Mouse (Mus musculus) fat pad, adult 2 months (tissue): Measurements from ENCODE around the gene Olfr1031.
"Not testable (repeated sequence)": the region's sequence is repeated elsewhere in the genome, so short reads cannot be mapped to it uniquely, and the experiment has no call there.

Experiments
- DNase-seq: peaks from one replicate; pipeline ENCODE4 v3.0.0-alpha.2; 2011; ENCODE audit warnings: low read depth, low spot score; ENCODE audit errors: extremely low read depth

The Olfr1031 gene

GRCm38 (mm10) chr2:85990004-85990403 is at the start of gene Olfr1031:
Gene Olfr1031 (plus strand): TSS chr2:85990304.
- DNase-seq, result no peak

- DNase-seq, result no peak
These were observed 40.0 kb upstream of the Olfr1031 start, which contains the start of gene Olfr1028 for GRCm38 (mm10) chr2:85950137-85950536. Gene Olfr1028 (plus strand): TSS chr2:85950437.

GRCm38 (mm10) chr2:85973595-85973994 is 16.5 kb upstream of the Olfr1031 start, which contains the start of gene Olfr1029:
Gene Olfr1029 (plus strand): TSS chr2:85973895.
- no peak for DNase-seq

GRCm38 (mm10) chr2:85978976-85979375 is 11.1 kb upstream of the Olfr1031 start, which contains the start of gene Olfr1030:
Gene Olfr1030 (plus strand): TSS chr2:85979276.
- no peak for DNase-seq

- no peak for DNase-seq
These were observed 15.1 kb downstream of the Olfr1031 start, which contains the start of gene Olfr1032 for GRCm38 (mm10) chr2:86005240-86005639. Gene Olfr1032 (plus strand): TSS chr2:86005540.

- DNase-seq, result not testable (repeated sequence)
These were observed 30.3 kb downstream of the Olfr1031 start, which contains the start of gene Olfr1033 for GRCm38 (mm10) chr2:86020406-86020805. Gene Olfr1033 (plus strand): TSS chr2:86020633.

- DNase-seq, result not testable (repeated sequence)
These were observed 31.4 kb downstream of the Olfr1031 start for GRCm38 (mm10) chr2:86021518-86021917.
